Mouse (Mus musculus) liver, embryonic 12.5 days (tissue): ENCODE data around the gene P2rx1. TPM values are rescaled to one million over a fixed set of nuclear protein-coding genes. Genes with fewer than 3 reads are reported as not detected.
A peak's percentile ranks its signal among the peaks of the same experiment; 100 is the strongest.

ENCODE experiments used
- ATAC-seq: fragments of 200-750 bp; cut with Nextera tagmentation; 2 replicates; pipeline ENCODE4 v1.8.0; 2017; ENCODE audit warnings: moderate number of reproducible peaks, mild to moderate bottlenecking, moderate library complexity
- H3K27ac ChIP-seq: fragments of 300-500 bp; sonication (generic); 2 replicates; pipeline ENCODE4 v1.5.1; 2016; ENCODE audit warnings: mild to moderate bottlenecking
- H3K27me3 ChIP-seq: fragments of 300-500 bp; sonication (generic); replicated peaks from 2 replicates; pipeline ENCODE4 v1.6.1; 2016; ENCODE audit warnings: mild to moderate bottlenecking, moderate library complexity
- H3K36me3 ChIP-seq: fragments of 300-500 bp; sonication (generic); 2 replicates; pipeline ENCODE4 v1.6.1; 2016; ENCODE audit warnings: mild to moderate bottlenecking, moderate library complexity
- H3K4me1 ChIP-seq: fragments of 300-500 bp; sonication (generic); 2 replicates; pipeline ENCODE4 v1.6.1; 2016
- H3K4me2 ChIP-seq: fragments of 300-500 bp; sonication (generic); 2 replicates; pipeline ENCODE4 v1.6.1; 2016; ENCODE audit warnings: mild to moderate bottlenecking, moderate library complexity
- H3K4me3 ChIP-seq: fragments of 300-500 bp; sonication (generic); 2 replicates; pipeline ENCODE4 v1.5.1; 2016; ENCODE audit warnings: mild to moderate bottlenecking, moderate library complexity
- H3K9ac ChIP-seq: fragments of 300-500 bp; sonication (generic); 2 replicates; pipeline ENCODE4 v1.6.1; 2016; ENCODE audit warnings: mild to moderate bottlenecking, moderate library complexity
- H3K9me3 ChIP-seq: fragments of 300-500 bp; sonication (generic); replicated peaks from 2 replicates; pipeline ENCODE4 v1.6.1; 2016; ENCODE audit warnings: mild to moderate bottlenecking, moderate library complexity
- WGBS: fragments of 180-500 bp; shearing (Covaris S2); methylation state at CpG from one replicate; pipeline ENCODE4 v1.1.7; 2016; ENCODE audit not compliant: insufficient replicate concordance; 5-methylcytosine and 5-hydroxymethylcytosine counted together
- polyA plus RNA-seq: library from polyadenylated mRNA; unstranded; fragments of >200 nt; fragmentation: Nextera tagmentation; extraction: Ambion mirVana; gene quantifications from 2 replicates; pipeline ENCODE4 v1.2.1, GENCODE M21; 2016

Gene P2rx1
- polyA plus RNA-seq, 1 experiment from 2014 or later, result 15.0 TPM

- H3K4me2 ChIP-seq, result no peak overlapping the region
- H3K27ac ChIP-seq, result no peak overlapping the region
- H3K9ac ChIP-seq, result no peak overlapping the region
- WGBS, result 64% methylated on average over 9 of the region's 9 CpGs
- H3K9me3 ChIP-seq, result no peaks in the 10 kb centered on the region
- no peak overlapping the region for H3K4me3 ChIP-seq
- H3K4me1 ChIP-seq, result peaks cover 28% of the 10 kb centered on the region
- ATAC-seq, result no peak
- H3K27me3 ChIP-seq, result no peaks in the 10 kb centered on the region
- H3K36me3 ChIP-seq, result no peaks in the 10 kb centered on the region
These were observed 8.2 kb upstream of the P2rx1 start for GRCm38 (mm10) chr11:72990688-72991087.

- Histone ChIP-seq H3K27me3 (no peaks in the 10 kb centered on the region), H3K27ac (no peak overlapping the region), H3K9ac (no peak overlapping the region), H3K4me2 (no peak overlapping the region), H3K36me3 (no peaks in the 10 kb centered on the region), H3K4me1 (peaks cover 28% of the 10 kb centered on the region), H3K4me3 (no peak overlapping the region), H3K9me3 (no peaks in the 10 kb centered on the region)
- 71% methylated on average over 9 of the region's 9 CpGs for WGBS
- no peak for ATAC-seq
These were observed 6.9 kb upstream of the P2rx1 start for GRCm38 (mm10) chr11:72991961-72992360.

- H3K9me3 ChIP-seq, result no peaks in the 10 kb centered on the region
- WGBS, result 76% methylated on average over 6 of the region's 6 CpGs
- no peak overlapping the region for H3K9ac ChIP-seq
- no peak overlapping the region for H3K4me3 ChIP-seq
- H3K27ac ChIP-seq, result no peak overlapping the region
- no peak overlapping the region for H3K4me2 ChIP-seq
- H3K36me3 ChIP-seq, result no peaks in the 10 kb centered on the region
- ATAC-seq, result no peak
- peaks cover 38% of the 10 kb centered on the region for H3K4me1 ChIP-seq
- H3K27me3 ChIP-seq, result no peaks in the 10 kb centered on the region
These were observed 2.6 kb upstream of the P2rx1 start for GRCm38 (mm10) chr11:72996346-72996745.

GRCm38 (mm10) chr11:72996781-72997180, 2.1 kb upstream of the P2rx1 start:
- Histone ChIP-seq H3K36me3 (no peaks in the 10 kb centered on the region), H3K27me3 (no peaks in the 10 kb centered on the region), H3K27ac (no peak overlapping the region), H3K9me3 (no peaks in the 10 kb centered on the region), H3K4me1 (peaks cover 38% of the 10 kb centered on the region), H3K4me2 (no peak overlapping the region), H3K4me3 (no peak overlapping the region), H3K9ac (no peak overlapping the region)
- no peak for ATAC-seq
- 68% methylated on average over 2 of the region's 2 CpGs for WGBS

GRCm38 (mm10) chr11:72997529-72998326, 1.2 kb upstream of the P2rx1 start:
- no peak overlapping the region for H3K9ac ChIP-seq
- no peak overlapping the region for H3K4me3 ChIP-seq
- H3K27me3 ChIP-seq, result no peaks in the 10 kb centered on the region
- no peak overlapping the region for H3K4me2 ChIP-seq
- peaks cover 36% of the 10 kb centered on the region for H3K4me1 ChIP-seq
- WGBS, result 36% methylated on average over 13 of the region's 13 CpGs
- no peaks in the 10 kb centered on the region for H3K9me3 ChIP-seq
- H3K36me3 ChIP-seq, result no peaks in the 10 kb centered on the region
- no peak for ATAC-seq
- peak overlapping the region; percentile 18; the same call in 1 of the 2 replicates for H3K27ac ChIP-seq

GRCm38 (mm10) chr11:73001029-73001428, 2.1 kb downstream of the P2rx1 start:
- H3K4me1 ChIP-seq, result peaks cover 23% of the 10 kb centered on the region
- no peaks in the 10 kb centered on the region for H3K27me3 ChIP-seq
- H3K36me3 ChIP-seq, result no peaks in the 10 kb centered on the region
- H3K9me3 ChIP-seq, result no peaks in the 10 kb centered on the region
- no peak overlapping the region for H3K4me3 ChIP-seq
- no peak overlapping the region for H3K9ac ChIP-seq
- peak overlapping the region; percentile 52 for H3K4me2 ChIP-seq
- H3K27ac ChIP-seq, result no peak overlapping the region
- WGBS, result 8% methylated on average over 6 of the region's 6 CpGs
- peak; percentile 48; the same call in 1 of the 2 replicates for ATAC-seq

GRCm38 (mm10) chr11:73006377-73006776, 7.5 kb downstream of the P2rx1 start:
- no peak overlapping the region for H3K9ac ChIP-seq
- WGBS, result 18% methylated on average over 2 of the region's 2 CpGs
- no peak overlapping the region for H3K4me2 ChIP-seq
- no peaks in the 10 kb centered on the region for H3K9me3 ChIP-seq
- no peak overlapping the region for H3K4me3 ChIP-seq
- H3K27me3 ChIP-seq, result no peaks in the 10 kb centered on the region; the same call in 1 of the 2 replicates
- no peaks in the 10 kb centered on the region for H3K36me3 ChIP-seq
- H3K4me1 ChIP-seq, result no peaks in the 10 kb centered on the region; the same call in 1 of the 2 replicates
- no peak; the same call in 1 of the 2 replicates for ATAC-seq
- H3K27ac ChIP-seq, result no peak overlapping the region

- Histone ChIP-seq H3K4me1 (no peaks in the 10 kb centered on the region; the same call in 1 of the 2 replicates), H3K9ac (no peak overlapping the region), H3K4me2 (no peak overlapping the region), H3K27ac (no peak overlapping the region), H3K9me3 (no peaks in the 10 kb centered on the region), H3K36me3 (no peaks in the 10 kb centered on the region), H3K4me3 (no peak overlapping the region), H3K27me3 (no peaks in the 10 kb centered on the region; the same call in 1 of the 2 replicates)
- 73% methylated on average over 3 of the region's 3 CpGs for WGBS
- no peak for ATAC-seq
These were observed 8.2 kb downstream of the P2rx1 start for GRCm38 (mm10) chr11:73007113-73007512.

- 0 out of 2 replicates have a peak, but pooled peaks have one; percentile 24 for ATAC-seq
- Histone ChIP-seq H3K4me3 (no peak overlapping the region), H3K4me2 (no peak overlapping the region), H3K9me3 (no peaks in the 10 kb centered on the region), H3K9ac (no peak overlapping the region), H3K27ac (no peak overlapping the region), H3K36me3 (no peaks in the 10 kb centered on the region), H3K27me3 (no peaks in the 10 kb centered on the region; the same call in 1 of the 2 replicates), H3K4me1 (no peaks in the 10 kb centered on the region; the same call in 1 of the 2 replicates)
- 63% methylated on average over 11 of the region's 11 CpGs for WGBS
These were observed 9.0 kb downstream of the P2rx1 start for GRCm38 (mm10) chr11:73007698-73008481.

GRCm38 (mm10) chr11:73008826-73009225, 9.9 kb downstream of the P2rx1 start:
- H3K4me2 ChIP-seq, result no peak overlapping the region
- H3K4me1 ChIP-seq, result no peaks in the 10 kb centered on the region; the same call in 1 of the 2 replicates
- no peaks in the 10 kb centered on the region; the same call in 1 of the 2 replicates for H3K27me3 ChIP-seq
- H3K9me3 ChIP-seq, result no peaks in the 10 kb centered on the region
- H3K27ac ChIP-seq, result no peak overlapping the region
- no peak for ATAC-seq
- no peak overlapping the region for H3K4me3 ChIP-seq
- H3K9ac ChIP-seq, result no peak overlapping the region
- WGBS, result 78% methylated on average over 2 of the region's 2 CpGs
- no peaks in the 10 kb centered on the region for H3K36me3 ChIP-seq

- Histone ChIP-seq H3K27ac (no peak overlapping the region), H3K9me3 (no peaks in the 10 kb centered on the region), H3K9ac (no peak overlapping the region), H3K4me2 (no peak overlapping the region), H3K4me1 (no peaks in the 10 kb centered on the region; the same call in 1 of the 2 replicates), H3K4me3 (no peak overlapping the region), H3K27me3 (no peaks in the 10 kb centered on the region; the same call in 1 of the 2 replicates), H3K36me3 (no peaks in the 10 kb centered on the region)
- ATAC-seq, result no peak
- 77% methylated on average over 13 of the region's 13 CpGs for WGBS
These were observed 10.8 kb downstream of the P2rx1 start for GRCm38 (mm10) chr11:73009531-73010274.
